Mouse (Mus musculus): ENCODE results near the gene Usp16. TPM values are rescaled to one million over a fixed set of nuclear protein-coding genes. Genes with fewer than 3 reads are reported as not detected.
A peak's percentile ranks its signal among the peaks of the same experiment; 100 is the strongest.

Gene Usp16
- total and polyA plus RNA-seq, 3 experiments = 80.9 to 149 (median 85.6) TPM

DNA sequence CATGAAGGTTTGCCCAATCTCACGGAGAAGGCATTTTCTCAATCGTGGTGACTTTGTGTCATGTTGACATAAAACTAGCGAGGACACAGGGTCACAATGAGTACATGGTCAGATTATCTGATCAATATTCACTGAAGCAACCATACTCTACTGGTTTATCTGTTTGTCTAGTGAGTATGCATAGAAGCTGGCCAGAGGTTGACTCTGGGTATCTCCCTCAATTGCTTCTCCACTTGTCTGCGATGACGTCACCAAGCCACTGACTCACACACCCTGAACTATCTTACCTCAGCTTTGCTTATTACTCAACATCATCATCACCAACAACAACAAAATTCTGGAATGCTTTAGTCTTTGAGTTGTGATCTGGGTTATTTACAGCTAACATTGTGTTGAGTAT is 69.7 kb downstream of the Usp16 start:
- Histone ChIP-seq H3K9ac (ENCODE audit: insufficient read depth, low read depth) (no peak overlapping the region), H3K9me3 (replicated peaks; ENCODE audit: low read length) (no peaks in the 10 kb centered on the region), H3K36me3 (replicated peaks in 1 of 2; ENCODE audit: control insufficient read depth in 1 of 2, insufficient read depth in 1 of 2, low read length in 1 of 2) (no peaks in the 10 kb centered on the region), H3K4me2 (ENCODE audit: insufficient read depth, low read depth, poor library complexity, severe bottlenecking) (no peak overlapping the region), H3K79me2 (replicated peaks; ENCODE audit: control insufficient read depth, extremely low read depth, insufficient read depth, poor library complexity, severe bottlenecking) (no peaks in the 10 kb centered on the region), H3K4me1 (ENCODE audit: control insufficient read depth in 1 of 2, insufficient read depth in 2 of 2) (peaks cover 0 to 6% of the 10 kb centered on the region in 2 experiments; a peak in 2 of 4 replicates), H3K27me3 (replicated peaks) (peaks cover 2% of the 10 kb centered on the region), H3K27ac (ENCODE audit: insufficient read depth, low read depth) (no peak overlapping the region), H3K4me3 (replicated peaks in 1 of 3; ENCODE audit: low read depth in 2 of 3, low read length in 2 of 3, poor library complexity in 1 of 3) (no peak overlapping the region)
- dilution Hi-C loops (cut with MboI; ENCODE audit: extremely low pct_ligation_motif_present, extremely low pct_unique_long_range_greater_than_20kb, low sequenced_read_pairs) = no loop called here
- DNase-seq (ENCODE audit: extremely low read depth) = peak; percentile 44
- in situ Hi-C loops (cut with MboI; ENCODE audit: low pct_ligation_motif_present, low pct_unique_long_range_greater_than_20kb, low sequenced_read_pairs) = loop anchor here (5.0 kb wide), 1 partner anchor 53 kb away; no protein-coding TSS in a partner anchor
- TF ChIP-seq JUN (IDR thresholded peaks at IDR 0.05; ENCODE audit: insufficient read depth, low read depth, low read length) (peak; percentile 74), MAX (IDR thresholded peaks at IDR 0.05; ENCODE audit: low read length) (no peak), CHD1 (IDR thresholded peaks at IDR 0.05; ENCODE audit: low read depth, low read length) (no peak), JUND (conservative IDR thresholded peaks at IDR 0.05; ENCODE audit: low read depth, low read length) (peak; percentile 65), MAFK (IDR thresholded peaks at IDR 0.05; ENCODE audit: insufficient replicate concordance, low read length) (no peak), TBP (conservative IDR thresholded peaks at IDR 0.05; ENCODE audit: low read depth, low read length) (peak; percentile 44; the same call in 1 of the 2 replicates), PAX5 (IDR thresholded peaks at IDR 0.05; ENCODE audit: low read length) (no peak), ZNF384 (IDR thresholded peaks at IDR 0.05; ENCODE audit: low read depth, low read length) (no peak), KAT2A (IDR thresholded peaks at IDR 0.05; ENCODE audit: insufficient replicate concordance, low read length) (no peak)

DNA sequence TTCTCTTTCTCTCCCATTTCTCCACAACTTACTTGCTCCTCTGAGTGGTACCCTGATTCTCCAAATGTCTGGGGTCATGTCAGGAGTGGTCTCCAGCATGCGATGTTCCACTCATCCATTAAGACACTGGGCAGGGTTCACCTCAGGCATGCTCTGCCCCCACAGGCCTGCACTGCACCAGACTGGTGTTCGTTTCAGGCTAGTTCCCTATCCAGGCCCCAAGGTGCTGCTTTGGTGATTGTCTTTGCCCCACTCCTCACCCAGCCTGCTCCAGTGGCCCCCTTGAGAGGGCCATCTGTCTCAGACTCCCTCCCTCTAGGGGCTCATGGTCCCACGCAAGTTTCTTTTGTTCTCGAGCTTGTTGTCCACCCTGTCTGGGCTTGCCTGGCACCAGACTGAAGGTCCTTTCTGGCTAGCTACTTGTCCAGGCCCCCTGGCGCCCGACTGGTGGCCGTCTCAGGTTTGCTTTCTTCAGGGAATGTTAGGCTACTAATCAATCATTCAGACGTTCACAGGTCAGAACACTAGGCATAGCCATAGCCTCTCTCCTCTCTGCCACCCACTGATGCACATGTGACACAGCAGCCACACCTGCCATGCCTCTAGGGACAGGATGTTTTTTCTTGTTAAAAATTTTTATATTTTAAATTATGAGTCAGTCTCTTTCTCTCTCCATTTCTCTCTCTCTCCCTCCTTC is 73.2 kb downstream of the Usp16 start:
- no peak overlapping the region for H3K27ac ChIP-seq (ENCODE audit: insufficient read depth, low read depth)
- H3K9ac ChIP-seq (ENCODE audit: insufficient read depth, low read depth) = no peak overlapping the region
- H3K4me1 ChIP-seq (ENCODE audit: control insufficient read depth in 1 of 2, insufficient read depth in 2 of 2) = peaks cover 0 to 7% of the 10 kb centered on the region in 2 experiments; a peak in 2 of 4 replicates
- TF ChIP-seq ZNF384 (IDR thresholded peaks at IDR 0.05; ENCODE audit: low read depth, low read length) (no peak), TBP (conservative IDR thresholded peaks at IDR 0.05; ENCODE audit: low read depth, low read length) (no peak), MEF2A (IDR thresholded peaks at IDR 0.05; ENCODE audit: borderline replicate concordance, low read depth, low read length) (no peak), E2F4 (IDR thresholded peaks at IDR 0.05; ENCODE audit: insufficient replicate concordance, low read depth, low read length) (no peak), SIN3A (IDR thresholded peaks at IDR 0.05; ENCODE audit: low read length) (no peak)
- dilution Hi-C loops (cut with MboI; ENCODE audit: extremely low pct_ligation_motif_present, extremely low pct_unique_long_range_greater_than_20kb, low sequenced_read_pairs) = no loop called here
- H3K4me2 ChIP-seq (ENCODE audit: insufficient read depth, low read depth, poor library complexity, severe bottlenecking) = no peak overlapping the region
- H3K27me3 ChIP-seq (replicated peaks) = no peaks in the 10 kb centered on the region
- no peaks in the 10 kb centered on the region for H3K79me2 ChIP-seq (replicated peaks; ENCODE audit: control insufficient read depth, extremely low read depth, insufficient read depth, poor library complexity, severe bottlenecking)
- H3K36me3 ChIP-seq (replicated peaks in 1 of 2; ENCODE audit: control insufficient read depth in 1 of 2, insufficient read depth in 1 of 2, low read length in 1 of 2) = no peaks in the 10 kb centered on the region
- in situ Hi-C loops (cut with MboI; ENCODE audit: low pct_ligation_motif_present, low pct_unique_long_range_greater_than_20kb, low sequenced_read_pairs) = no loop called here
- DNase-seq (ENCODE audit: extremely low read depth) = no peak
- H3K4me3 ChIP-seq (replicated peaks in 1 of 3; ENCODE audit: low read depth in 2 of 3, low read length in 2 of 3, poor library complexity in 1 of 3) = no peak overlapping the region
- peaks cover 1% of the 10 kb centered on the region for H3K9me3 ChIP-seq (replicated peaks; ENCODE audit: low read length)

DNA sequence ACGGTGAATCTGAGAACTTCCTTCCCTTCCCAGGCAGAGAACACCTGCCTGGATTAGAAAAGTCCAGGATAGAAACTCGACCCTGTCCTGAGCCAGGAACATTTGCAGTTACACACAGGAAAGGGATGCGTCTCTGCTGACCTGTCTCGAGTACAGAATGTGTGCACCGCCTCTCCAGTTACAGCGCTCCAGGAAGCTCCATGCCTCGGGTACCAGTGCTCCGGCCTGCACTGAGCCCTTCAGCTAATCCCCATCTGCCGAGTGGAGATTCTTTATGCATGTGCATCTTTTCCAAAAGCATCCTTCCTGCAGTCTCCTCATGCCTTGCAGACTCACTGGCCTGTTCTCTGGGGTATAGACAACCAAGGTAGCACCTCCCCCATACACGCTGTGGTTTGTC is 74.3 kb downstream of the Usp16 start:
- Histone ChIP-seq H3K4me1 (ENCODE audit: control insufficient read depth in 1 of 2, insufficient read depth in 2 of 2) (peaks cover 0 to 17% of the 10 kb centered on the region in 2 experiments; a peak in 3 of 4 replicates), H3K27ac (ENCODE audit: insufficient read depth, low read depth) (no peak overlapping the region), H3K79me2 (replicated peaks; ENCODE audit: control insufficient read depth, extremely low read depth, insufficient read depth, poor library complexity, severe bottlenecking) (no peaks in the 10 kb centered on the region), H3K9ac (ENCODE audit: insufficient read depth, low read depth) (no peak overlapping the region), H3K27me3 (replicated peaks) (no peaks in the 10 kb centered on the region), H3K36me3 (replicated peaks in 1 of 2; ENCODE audit: control insufficient read depth in 1 of 2, insufficient read depth in 1 of 2, low read length in 1 of 2) (no peaks in the 10 kb centered on the region), H3K4me3 (replicated peaks in 1 of 3; ENCODE audit: low read depth in 2 of 3, low read length in 2 of 3, poor library complexity in 1 of 3) (no peak overlapping the region), H3K9me3 (replicated peaks; ENCODE audit: low read length) (peaks cover 2% of the 10 kb centered on the region), H3K4me2 (ENCODE audit: insufficient read depth, low read depth, poor library complexity, severe bottlenecking) (no peak overlapping the region)
- in situ Hi-C loops (cut with MboI; ENCODE audit: low pct_ligation_motif_present, low pct_unique_long_range_greater_than_20kb, low sequenced_read_pairs) = no loop called here
- DNase-seq (ENCODE audit: extremely low read depth) = no peak
- dilution Hi-C loops (cut with MboI; ENCODE audit: extremely low pct_ligation_motif_present, extremely low pct_unique_long_range_greater_than_20kb, low sequenced_read_pairs) = no loop called here
- no peak for TF ChIP-seq MEF2A (IDR thresholded peaks at IDR 0.05; ENCODE audit: borderline replicate concordance, low read depth, low read length)
- TF ChIP-seq MAZ (IDR thresholded peaks at IDR 0.05; ENCODE audit: low read depth, low read length) = no peak
- no peak for TF ChIP-seq CHD2 (IDR thresholded peaks at IDR 0.05; ENCODE audit: low read length)
- TF ChIP-seq JUND (conservative IDR thresholded peaks at IDR 0.05; ENCODE audit: low read depth, low read length) = no peak
- no peak for TF ChIP-seq POLR2A (IDR thresholded peaks at IDR 0.05; ENCODE audit: low read depth, low read length)
- no peak for TF ChIP-seq BHLHE40 (IDR thresholded peaks at IDR 0.05; ENCODE audit: low read depth, low read length)
- TF ChIP-seq TCF12 (IDR thresholded peaks at IDR 0.05; ENCODE audit: low read depth, low read length) = no peak
- no peak for TF ChIP-seq MAX (IDR thresholded peaks at IDR 0.05; ENCODE audit: low read length)
- TF ChIP-seq JUN (IDR thresholded peaks at IDR 0.05; ENCODE audit: insufficient read depth, low read depth, low read length) = no peak
- no peak for TF ChIP-seq RCOR1 (conservative IDR thresholded peaks at IDR 0.05; ENCODE audit: low read depth, low read length)
- TF ChIP-seq MYC (IDR thresholded peaks at IDR 0.05; ENCODE audit: low read depth, low read length) = no peak
- TF ChIP-seq MAFK (IDR thresholded peaks at IDR 0.05; ENCODE audit: insufficient replicate concordance, low read length) = no peak
- no peak for TF ChIP-seq ZKSCAN1 (IDR thresholded peaks at IDR 0.05; ENCODE audit: borderline replicate concordance, low read depth, low read length)
- TF ChIP-seq NELFE (IDR thresholded peaks at IDR 0.05; ENCODE audit: low read depth, low read length) = no peak
- no peak for TF ChIP-seq GABPA (IDR thresholded peaks at IDR 0.05; ENCODE audit: insufficient replicate concordance, low read depth, low read length)
- no peak for TF ChIP-seq ZC3H11A (IDR thresholded peaks at IDR 0.05; ENCODE audit: low read depth, low read length)
- TF ChIP-seq UBTF (IDR thresholded peaks at IDR 0.05; ENCODE audit: low read depth, low read length) = no peak
